Mouse (Mus musculus) CD4-positive, CD25-positive, alpha-beta regulatory T cell (primary cell): Measurements from ENCODE around the gene Magea4. TPM values are rescaled to one million over a fixed set of nuclear protein-coding genes. Genes with fewer than 3 reads are reported as not detected.

ENCODE experiments used
- polyA plus RNA-seq: library from polyadenylated mRNA; unstranded; fragments of 100-300 nt; shearing (Covaris generic); gene quantifications from one replicate; pipeline ENCODE4 v1.2.1, GENCODE M21; 2017

The Magea4 gene
- not detected for polyA plus RNA-seq

DNA sequence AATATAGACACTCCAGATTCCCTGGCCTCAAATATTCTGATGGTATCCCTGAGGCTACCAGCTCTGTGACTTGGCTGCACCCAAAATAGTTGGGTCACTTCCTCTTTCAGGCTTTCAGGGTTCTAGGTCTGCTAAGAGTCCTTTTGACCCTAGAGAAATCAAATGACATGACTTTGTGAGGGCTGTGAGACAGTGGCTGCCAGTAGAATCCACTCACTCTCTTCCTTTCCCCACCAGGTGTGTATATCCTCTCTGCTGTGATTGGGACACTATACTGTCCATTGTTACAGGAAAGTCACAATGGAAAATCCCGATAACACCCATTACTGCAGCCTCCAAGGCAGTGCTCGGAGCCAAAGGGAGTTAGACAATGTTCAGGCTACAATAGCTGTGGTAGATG, at the start of gene Magea4:
Gene Magea4, plus strand, starts transcription at position 301 of the 400 bp plus-strand sequence.

Other genes starting within 250 kb of the Magea4 start
- not detected for gene Fate1, start 249.0 kb upstream of the Magea4 start, polyA plus RNA-seq
- not detected for gene Cnga2, start 230.2 kb upstream of the Magea4 start, polyA plus RNA-seq
- gene Gabre, start 52.8 kb downstream of the Magea4 start, polyA plus RNA-seq, result not detected
- gene Magea10, start 164.8 kb downstream of the Magea4 start, polyA plus RNA-seq, result not detected